Mouse (Mus musculus) embryonic facial prominence, embryonic 13.5 days (tissue): ENCODE measurements around the gene Cbx7. TPM values are rescaled to one million over a fixed set of nuclear protein-coding genes. Genes with fewer than 3 reads are reported as not detected.
"Not testable (repeated sequence)": the region's sequence is repeated elsewhere in the genome, so short reads cannot be mapped to it uniquely, and the experiment has no call there.

Source experiments
- ATAC-seq: fragments of 200-750 bp; cut with Nextera tagmentation; 2 replicates; pipeline ENCODE4 v1.8.0; 2017; ENCODE audit warnings: low read depth; ENCODE audit not compliant: insufficient number of reproducible peaks, insufficient read depth, low FRiP score, low TSS enrichment
- H3K27ac ChIP-seq: fragments of 300-500 bp; sonication (generic); 2 replicates; pipeline ENCODE4 v1.5.1; 2015; ENCODE audit warnings: moderate library complexity, mild to moderate bottlenecking, inconsistent platforms
- H3K27me3 ChIP-seq: fragments of 300-500 bp; sonication (generic); 2 replicates; pipeline ENCODE4 v1.6.1; 2015; ENCODE audit warnings: mild to moderate bottlenecking, inconsistent platforms
- H3K36me3 ChIP-seq: fragments of 300-500 bp; sonication (generic); 2 replicates; pipeline ENCODE4 v1.6.1; 2015; ENCODE audit warnings: mild to moderate bottlenecking, inconsistent platforms
- H3K4me1 ChIP-seq: fragments of 300-500 bp; sonication (generic); 2 replicates; pipeline ENCODE4 v1.6.1; 2015; ENCODE audit warnings: inconsistent platforms
- H3K4me2 ChIP-seq: fragments of 300-500 bp; sonication (generic); 2 replicates; pipeline ENCODE4 v1.6.1; 2015; ENCODE audit warnings: moderate library complexity, mild to moderate bottlenecking, inconsistent platforms
- H3K4me3 ChIP-seq: fragments of 300-500 bp; sonication (generic); 2 replicates; pipeline ENCODE4 v1.5.1; 2015; ENCODE audit warnings: mild to moderate bottlenecking, inconsistent platforms
- H3K9ac ChIP-seq: fragments of 300-500 bp; sonication (generic); 2 replicates; pipeline ENCODE4 v1.6.1; 2015; ENCODE audit warnings: mild to moderate bottlenecking, inconsistent platforms
- H3K9me3 ChIP-seq: fragments of 300-500 bp; sonication (generic); 2 replicates; pipeline ENCODE4 v1.6.1; 2016; ENCODE audit warnings: inconsistent platforms
- WGBS: fragments of 180-500 bp; shearing (Covaris S2); methylation state at CpG from one replicate; pipeline ENCODE4 v1.1.7; 2015; ENCODE audit warnings: mixed read lengths; 5-methylcytosine and 5-hydroxymethylcytosine counted together
- polyA plus RNA-seq: library from polyadenylated mRNA; unstranded; fragments of >200 nt; fragmentation: Nextera tagmentation; extraction: Ambion mirVana; gene quantifications from 2 replicates; pipeline ENCODE4 v1.2.1, GENCODE M21; 2015

The Cbx7 gene
- polyA plus RNA-seq, 1 experiment from 2014 or later, result 2.5 TPM

GRCm38 (mm10) chr15:79916150-79916549 is 54.8 kb downstream of the Cbx7 start:
- Histone ChIP-seq H3K36me3 (0 out of 2 replicates have a peak, but pooled peaks cover 9% of the 10 kb centered on the region), H3K4me3 (no peak overlapping the region), H3K4me1 (no peaks in the 10 kb centered on the region), H3K9ac (no peak overlapping the region), H3K27me3 (no peaks in the 10 kb centered on the region), H3K4me2 (no peak overlapping the region), H3K9me3 (no peaks in the 10 kb centered on the region), H3K27ac (no peak overlapping the region)
- no peak for ATAC-seq
- 74% methylated on average over 5 of the region's 5 CpGs for WGBS

GRCm38 (mm10) chr15:79914357-79914756 is 56.6 kb downstream of the Cbx7 start:
- H3K4me1 ChIP-seq, result no peaks in the 10 kb centered on the region
- 80% methylated on average over 3 of the region's 3 CpGs for WGBS
- H3K9ac ChIP-seq, result no peak overlapping the region
- H3K9me3 ChIP-seq, result no peaks in the 10 kb centered on the region
- H3K4me3 ChIP-seq, result no peak overlapping the region
- no peaks in the 10 kb centered on the region for H3K27me3 ChIP-seq
- no peak overlapping the region for H3K27ac ChIP-seq
- 0 out of 2 replicates have a peak, but pooled peaks cover 9% of the 10 kb centered on the region for H3K36me3 ChIP-seq
- no peak overlapping the region for H3K4me2 ChIP-seq
- ATAC-seq, result no peak

GRCm38 (mm10) chr15:79913761-79914346 is 57.1 kb downstream of the Cbx7 start:
- Histone ChIP-seq H3K4me1 (no peaks in the 10 kb centered on the region), H3K9ac (no peak overlapping the region), H3K9me3 (no peaks in the 10 kb centered on the region), H3K27me3 (no peaks in the 10 kb centered on the region), H3K4me3 (no peak overlapping the region), H3K27ac (no peak overlapping the region), H3K4me2 (no peak overlapping the region), H3K36me3 (0 out of 2 replicates have a peak, but pooled peaks cover 9% of the 10 kb centered on the region)
- 84% methylated on average over 6 of the region's 6 CpGs for WGBS
- no peak for ATAC-seq

- Histone ChIP-seq H3K9ac (no peak overlapping the region), H3K27ac (no peak overlapping the region), H3K36me3 (no peaks in the 10 kb centered on the region), H3K27me3 (peaks cover 5% of the 10 kb centered on the region; the same call in 1 of the 2 replicates), H3K4me1 (no peaks in the 10 kb centered on the region), H3K4me2 (no peak overlapping the region), H3K4me3 (no peak overlapping the region), H3K9me3 (no peaks in the 10 kb centered on the region)
- WGBS, result 86% methylated on average over 8 of the region's 8 CpGs
- ATAC-seq, result no peak
Observed at GRCm38 (mm10) chr15:79911339-79911738, 59.6 kb downstream of the Cbx7 start.

GRCm38 (mm10) chr15:79910812-79911211 is 60.1 kb downstream of the Cbx7 start:
- H3K36me3 ChIP-seq, H3K4me2 ChIP-seq, H3K9ac ChIP-seq, ATAC-seq, H3K9me3 ChIP-seq, H3K27me3 ChIP-seq, H3K27ac ChIP-seq, H3K4me3 ChIP-seq, H3K4me1 ChIP-seq: not testable (repeated sequence)
- 79% methylated on average over 1 of the region's 1 CpGs for WGBS

GRCm38 (mm10) chr15:79909006-79909405 is 61.9 kb downstream of the Cbx7 start:
- H3K9ac ChIP-seq, H3K27me3 ChIP-seq, H3K9me3 ChIP-seq, H3K4me2 ChIP-seq, H3K4me1 ChIP-seq, H3K4me3 ChIP-seq, H3K36me3 ChIP-seq, H3K27ac ChIP-seq, ATAC-seq: not testable (repeated sequence)
- 87% methylated on average over 3 of the region's 3 CpGs for WGBS

GRCm38 (mm10) chr15:79906855-79907254 is 64.1 kb downstream of the Cbx7 start:
- Histone ChIP-seq H3K27ac (no peak overlapping the region), H3K27me3 (peaks cover 8% of the 10 kb centered on the region; the same call in 1 of the 2 replicates), H3K9ac (no peak overlapping the region), H3K4me1 (no peaks in the 10 kb centered on the region), H3K4me2 (no peak overlapping the region), H3K9me3 (no peaks in the 10 kb centered on the region), H3K4me3 (no peak overlapping the region), H3K36me3 (no peaks in the 10 kb centered on the region)
- WGBS, result 39% methylated on average over 14 of the region's 14 CpGs
- ATAC-seq, result no peak

- H3K9ac ChIP-seq, result no peak overlapping the region
- peaks cover 8% of the 10 kb centered on the region; the same call in 1 of the 2 replicates for H3K27me3 ChIP-seq
- no peak overlapping the region for H3K4me2 ChIP-seq
- ATAC-seq, result no peak
- 75% methylated on average over 12 of the region's 12 CpGs for WGBS
- H3K4me3 ChIP-seq, result no peak overlapping the region
- no peak overlapping the region for H3K27ac ChIP-seq
- H3K36me3 ChIP-seq, result no peaks in the 10 kb centered on the region
- H3K9me3 ChIP-seq, result no peaks in the 10 kb centered on the region
- H3K4me1 ChIP-seq, result no peaks in the 10 kb centered on the region
Observed at GRCm38 (mm10) chr15:79905211-79905610, 65.7 kb downstream of the Cbx7 start.

- ATAC-seq, H3K4me3 ChIP-seq, H3K9me3 ChIP-seq, H3K4me1 ChIP-seq, H3K4me2 ChIP-seq, H3K27ac ChIP-seq, H3K9ac ChIP-seq, H3K27me3 ChIP-seq, H3K36me3 ChIP-seq: not testable (repeated sequence)
- 82% methylated on average over 11 of the region's 11 CpGs for WGBS
Observed at GRCm38 (mm10) chr15:79904678-79905077, 66.2 kb downstream of the Cbx7 start.

GRCm38 (mm10) chr15:79903963-79904362 is 67.0 kb downstream of the Cbx7 start:
- no peaks in the 10 kb centered on the region for H3K4me1 ChIP-seq
- H3K27ac ChIP-seq, result no peak overlapping the region
- no peak overlapping the region for H3K4me3 ChIP-seq
- no peak overlapping the region for H3K4me2 ChIP-seq
- H3K9ac ChIP-seq, result no peak overlapping the region
- H3K27me3 ChIP-seq, result peaks cover 8% of the 10 kb centered on the region; the same call in 1 of the 2 replicates
- H3K36me3 ChIP-seq, result no peaks in the 10 kb centered on the region
- ATAC-seq, result no peak
- no peaks in the 10 kb centered on the region for H3K9me3 ChIP-seq

- not testable (repeated sequence) for ATAC-seq, H3K9me3 ChIP-seq, H3K4me3 ChIP-seq, H3K4me1 ChIP-seq, H3K4me2 ChIP-seq, H3K9ac ChIP-seq, H3K27me3 ChIP-seq, H3K27ac ChIP-seq, H3K36me3 ChIP-seq
- WGBS, result 95% methylated on average over 8 of the region's 8 CpGs
Observed at GRCm38 (mm10) chr15:79903081-79903480, 67.8 kb downstream of the Cbx7 start.

- Histone ChIP-seq H3K4me1 (no peaks in the 10 kb centered on the region), H3K27ac (no peak overlapping the region), H3K9me3 (no peaks in the 10 kb centered on the region), H3K4me2 (no peak overlapping the region), H3K9ac (no peak overlapping the region), H3K27me3 (peaks cover 3% of the 10 kb centered on the region; the same call in 1 of the 2 replicates), H3K4me3 (no peak overlapping the region), H3K36me3 (no peaks in the 10 kb centered on the region)
- 89% methylated on average over 2 of the region's 2 CpGs for WGBS
- ATAC-seq, result no peak
Observed at GRCm38 (mm10) chr15:79901399-79901798, 69.5 kb downstream of the Cbx7 start.
